Mouse (Mus musculus): ENCODE results near the gene Ascc2.

- TF ChIP-seq FLI1 (IDR thresholded peaks at IDR 0.05; ENCODE audit: low read length): no peak
- no peak for TF ChIP-seq GATA1 (IDR thresholded peaks at IDR 0.05; ENCODE audit: borderline replicate concordance, low read length)
These were observed 22.3 kb downstream of the Ascc2 start for GRCm38 (mm10) chr11:4659818-4660217.

Measured in megakaryocyte, embryonic 14.5 days (primary cell).